Mouse (Mus musculus): ENCODE data around the gene BC016579. TPM values are rescaled to one million over a fixed set of nuclear protein-coding genes. Genes with fewer than 3 reads are reported as not detected.

BC016579 gene
- polyA plus RNA-seq, 1 experiment = 0.08 TPM

- WGBS = 60% methylated on average over 4 of the region's 4 CpGs
Observed at GRCm38 (mm10) chr16:45623230-45623629, 30.6 kb downstream of the BC016579 start.

GRCm38 (mm10) chr16:45619751-45620375 lies 34.0 kb downstream of the BC016579 start:
- TF ChIP-seq POLR2A (IDR thresholded peaks at IDR 0.05; ENCODE audit: control insufficient read depth, extremely low read depth, insufficient read depth, low read length, poor library complexity) (no peak), CTCF (IDR thresholded peaks at IDR 0.05; ENCODE audit: borderline replicate concordance, control insufficient read depth, extremely low read depth, insufficient read depth, low read length, poor library complexity) (no peak)
- Histone ChIP-seq H3K4me1 (replicated peaks; ENCODE audit: control insufficient read depth, insufficient read depth, low read length) (peaks cover 2% of the 10 kb centered on the region; the same call in 1 of the 2 replicates), H3K27ac (ENCODE audit: control insufficient read depth, insufficient read depth, low read length) (no peak overlapping the region), H3K36me3 (ENCODE audit: control insufficient read depth, insufficient read depth, low read length) (no peaks in the 10 kb centered on the region), H3K27me3 (ENCODE audit: control insufficient read depth, insufficient read depth, low read length) (no peaks in the 10 kb centered on the region), H3K4me3 (ENCODE audit: control insufficient read depth, insufficient read depth, low read length) (no peak overlapping the region)
- DNase-seq = no peak
- 84% methylated on average over 8 of the region's 8 CpGs for WGBS

More at GRCm38 (mm10) chr16:45623230-45623629, 30.6 kb downstream of the BC016579 start:
- no peaks in the 10 kb centered on the region for H3K27me3 ChIP-seq (ENCODE audit: control insufficient read depth, insufficient read depth, low read length)
- no peaks in the 10 kb centered on the region for H3K36me3 ChIP-seq (ENCODE audit: control insufficient read depth, insufficient read depth, low read length)
- no peak overlapping the region for H3K4me3 ChIP-seq (ENCODE audit: control insufficient read depth, insufficient read depth, low read length)
- peaks cover 9% of the 10 kb centered on the region for H3K4me1 ChIP-seq (replicated peaks; ENCODE audit: control insufficient read depth, insufficient read depth, low read length)
- no peak overlapping the region for H3K27ac ChIP-seq (ENCODE audit: control insufficient read depth, insufficient read depth, low read length)
- TF ChIP-seq CTCF (IDR thresholded peaks at IDR 0.05; ENCODE audit: borderline replicate concordance, control insufficient read depth, extremely low read depth, insufficient read depth, low read length, poor library complexity) (no peak), POLR2A (IDR thresholded peaks at IDR 0.05; ENCODE audit: control insufficient read depth, extremely low read depth, insufficient read depth, low read length, poor library complexity) (no peak)
- no peak for DNase-seq

- no peaks in the 10 kb centered on the region for H3K36me3 ChIP-seq (ENCODE audit: control insufficient read depth, insufficient read depth, low read length)
- TF ChIP-seq POLR2A (IDR thresholded peaks at IDR 0.05; ENCODE audit: control insufficient read depth, extremely low read depth, insufficient read depth, low read length, poor library complexity) (no peak), CTCF (IDR thresholded peaks at IDR 0.05; ENCODE audit: borderline replicate concordance, control insufficient read depth, extremely low read depth, insufficient read depth, low read length, poor library complexity) (no peak)
- no peaks in the 10 kb centered on the region for H3K4me1 ChIP-seq (replicated peaks; ENCODE audit: control insufficient read depth, insufficient read depth, low read length)
- 87% methylated on average over 1 of the region's 1 CpGs for WGBS
- no peak overlapping the region for H3K27ac ChIP-seq (ENCODE audit: control insufficient read depth, insufficient read depth, low read length)
- no peaks in the 10 kb centered on the region for H3K27me3 ChIP-seq (ENCODE audit: control insufficient read depth, insufficient read depth, low read length)
- no peak overlapping the region for H3K4me3 ChIP-seq (ENCODE audit: control insufficient read depth, insufficient read depth, low read length)
- DNase-seq = no peak
Observed at GRCm38 (mm10) chr16:45615944-45616343, 37.9 kb downstream of the BC016579 start.

GRCm38 (mm10) chr16:45613247-45613646 lies 40.6 kb downstream of the BC016579 start:
- Histone ChIP-seq H3K27ac (ENCODE audit: control insufficient read depth, insufficient read depth, low read length) (no peak overlapping the region), H3K4me3 (ENCODE audit: control insufficient read depth, insufficient read depth, low read length) (no peak overlapping the region), H3K27me3 (ENCODE audit: control insufficient read depth, insufficient read depth, low read length) (no peaks in the 10 kb centered on the region), H3K4me1 (replicated peaks; ENCODE audit: control insufficient read depth, insufficient read depth, low read length) (no peaks in the 10 kb centered on the region), H3K36me3 (ENCODE audit: control insufficient read depth, insufficient read depth, low read length) (no peaks in the 10 kb centered on the region)
- 90% methylated on average over 2 of the region's 2 CpGs for WGBS
- TF ChIP-seq CTCF (IDR thresholded peaks at IDR 0.05; ENCODE audit: borderline replicate concordance, control insufficient read depth, extremely low read depth, insufficient read depth, low read length, poor library complexity) (no peak), POLR2A (IDR thresholded peaks at IDR 0.05; ENCODE audit: control insufficient read depth, extremely low read depth, insufficient read depth, low read length, poor library complexity) (no peak)
- no peak for DNase-seq

GRCm38 (mm10) chr16:45610267-45610666 lies 43.6 kb downstream of the BC016579 start, which contains the start of gene Gcsam:
Gene Gcsam (plus strand): TSS chr16:45610380.
- 22% methylated on average over 4 of the region's 4 CpGs for WGBS
- Histone ChIP-seq H3K27ac (ENCODE audit: control insufficient read depth, insufficient read depth, low read length) (no peak within 1 kb of the TSS), H3K4me3 (ENCODE audit: control insufficient read depth, insufficient read depth, low read length) (no peak within 1 kb of the TSS), H3K27me3 (ENCODE audit: control insufficient read depth, insufficient read depth, low read length) (no peaks in the 10 kb centered on the region), H3K4me1 (replicated peaks; ENCODE audit: control insufficient read depth, insufficient read depth, low read length) (no peaks in the 10 kb centered on the region), H3K36me3 (ENCODE audit: control insufficient read depth, insufficient read depth, low read length) (no peaks in the 10 kb centered on the region)
- no peak for TF ChIP-seq POLR2A (IDR thresholded peaks at IDR 0.05; ENCODE audit: control insufficient read depth, extremely low read depth, insufficient read depth, low read length, poor library complexity)
- no peak for TF ChIP-seq CTCF (IDR thresholded peaks at IDR 0.05; ENCODE audit: borderline replicate concordance, control insufficient read depth, extremely low read depth, insufficient read depth, low read length, poor library complexity)
- DNase-seq = no peak

- Histone ChIP-seq H3K27ac (ENCODE audit: control insufficient read depth, insufficient read depth, low read length) (no peak overlapping the region), H3K27me3 (ENCODE audit: control insufficient read depth, insufficient read depth, low read length) (no peaks in the 10 kb centered on the region), H3K36me3 (ENCODE audit: control insufficient read depth, insufficient read depth, low read length) (no peaks in the 10 kb centered on the region), H3K4me3 (ENCODE audit: control insufficient read depth, insufficient read depth, low read length) (no peak overlapping the region), H3K4me1 (replicated peaks; ENCODE audit: control insufficient read depth, insufficient read depth, low read length) (no peaks in the 10 kb centered on the region)
- peak; percentile 34 for DNase-seq
- 50% methylated on average over 3 of the region's 3 CpGs for WGBS
- TF ChIP-seq CTCF (IDR thresholded peaks at IDR 0.05; ENCODE audit: borderline replicate concordance, control insufficient read depth, extremely low read depth, insufficient read depth, low read length, poor library complexity) (no peak), POLR2A (IDR thresholded peaks at IDR 0.05; ENCODE audit: control insufficient read depth, extremely low read depth, insufficient read depth, low read length, poor library complexity) (no peak)
Observed at GRCm38 (mm10) chr16:45609300-45609699, 44.6 kb downstream of the BC016579 start.

Data from thymus, adult 2 months (tissue).